In the genomic region with DNA sequence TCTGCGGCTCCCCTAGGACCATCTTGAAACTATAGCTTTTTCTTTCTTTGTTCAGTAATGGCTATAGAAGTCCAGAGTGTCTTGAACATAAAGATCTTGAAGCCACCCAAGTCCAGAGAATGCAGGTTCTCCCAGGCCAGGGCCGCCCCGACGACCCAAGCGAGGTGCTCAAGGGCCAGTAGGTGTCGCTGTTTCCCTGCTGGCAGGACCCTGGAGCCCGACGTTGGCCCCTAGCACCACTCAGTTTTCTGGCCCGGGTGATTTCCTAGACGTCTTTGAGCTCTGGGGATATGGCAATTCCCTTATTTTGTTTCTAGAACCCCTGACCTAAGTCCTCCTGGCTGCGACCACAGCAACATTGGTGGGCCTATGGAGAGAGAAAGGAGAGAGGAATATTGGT, we compare ENCODE assay signal across 8 mouse cellular contexts.
DNase-seq lines count a peak whose midpoint lies in the region; TF ChIP-seq lines count a peak whose summit lies in the region.

No protein-coding gene starts in this region.

- peak; percentile 68; the same call in 1 of the 2 replicates for TF ChIP-seq CTCF in small intestine, adult 2 months (IDR thresholded peaks at IDR 0.05; ENCODE audit: extremely low read depth, insufficient read length, insufficient replicate concordance, low read depth, low read length)

- TF ChIP-seq POLR2A in small intestine, adult 2 months (IDR thresholded peaks at IDR 0.05; ENCODE audit: low read depth, low read length): no peak

- WGBS in forebrain, embryonic 10.5 days: 0% methylated on average over 11 of the region's 11 CpGs
- 2% methylated on average over 11 of the region's 11 CpGs for WGBS in small intestine, adult 2 months

- H3K4me1 ChIP-seq in forebrain, embryonic 10.5 days: peaks cover 14% of the 10 kb centered on the region
- H3K4me1 ChIP-seq in small intestine, adult 2 months (ENCODE audit: control insufficient read depth, insufficient read depth, insufficient read length, low read length): peaks cover 5% of the 10 kb centered on the region

- DNase-seq in 3134 (ENCODE audit: extremely low read depth, insufficient read length, low spot score): peak; percentile 47
- peak; percentile 74 to 77 for DNase-seq in B cell, adult 2 months
- peak; percentile 34 for DNase-seq in c-Kit-positive CD71-positive TER-119-negative erythroid progenitor cells, embryonic 14.5 days (ENCODE audit: low read depth)
- DNase-seq in forebrain, embryonic 10.5 days (ENCODE audit: extremely low spot score, low spot score): peak; percentile 88
- DNase-seq in kidney, postnatal 4 days: peak; percentile 78 to 82
- DNase-seq in mesoderm, embryonic 11.5 days (ENCODE audit: low read depth, low spot score): peak; percentile 88
- DNase-seq in spleen, postnatal 36 days (ENCODE audit: low spot score in 2 of 2): no peak

- H3K9me3 ChIP-seq in forebrain, embryonic 10.5 days: no peaks in the 10 kb centered on the region

- peak overlapping the region; percentile 84 for H3K4me3 ChIP-seq in forebrain, embryonic 10.5 days
- no peak overlapping the region for H3K4me3 ChIP-seq in small intestine, adult 2 months (ENCODE audit: low read depth, low read length)

- peak overlapping the region; percentile 100 for H3K27ac ChIP-seq in forebrain, embryonic 10.5 days
- no peak overlapping the region for H3K27ac ChIP-seq in small intestine, adult 2 months (ENCODE audit: insufficient read depth, low read depth, low read length)

- peaks cover 18% of the 10 kb centered on the region for H3K36me3 ChIP-seq in forebrain, embryonic 10.5 days (replicated peaks)
- no peaks in the 10 kb centered on the region for H3K36me3 ChIP-seq in small intestine, adult 2 months (ENCODE audit: control insufficient read depth, insufficient read depth, low read length)

- H3K27me3 ChIP-seq in forebrain, embryonic 10.5 days (ENCODE audit: poor library complexity, severe bottlenecking): peaks cover 100% of the 10 kb centered on the region
- H3K27me3 ChIP-seq in small intestine, adult 2 months (ENCODE audit: control insufficient read depth, insufficient read depth, low read length): peaks cover 69% of the 10 kb centered on the region

Comparison
In these comparisons a context has a peak if more than half of its experiments do, and no peak if none do; other contexts are left out.
1. DNase-seq: peak in 3134 (single experiment), B cell, adult 2 months (2 of 2), c-Kit-positive CD71-positive TER-119-negative erythroid progenitor cells, embryonic 14.5 days (single experiment), forebrain, embryonic 10.5 days (single experiment), kidney, postnatal 4 days (2 of 2) and mesoderm, embryonic 11.5 days (single experiment); none in spleen, postnatal 36 days (0 of 2).